Mouse (Mus musculus) heart, postnatal 25 days (tissue): Measurements from ENCODE around the gene Exoc3l2. TPM values are rescaled to one million over a fixed set of nuclear protein-coding genes. Genes with fewer than 3 reads are reported as not detected.

Source experiments
- total RNA-seq, 2 experiments: library from RNA; stranded (reverse); gene quantifications; 2 replicates each; pipeline ENCODE4 v1.2.3; 2021

Exoc3l2 gene
- total RNA-seq, 2 experiments from 2014 or later = 1.2 to 1.3 TPM

Other genes starting within 250 kb of the Exoc3l2 start
- gene Opa3, start 235.0 kb upstream of the Exoc3l2 start, total RNA-seq = 10 to 100 TPM; 57.6 to 59.3 TPM
- 10 to 100 TPM; 35.7 to 39.4 TPM for gene Vasp, start 191.5 kb upstream of the Exoc3l2 start, total RNA-seq
- not detected for gene Ppm1n, start 183.3 kb upstream of the Exoc3l2 start, total RNA-seq
- 100 to 1,000 TPM; 124 to 136 TPM for gene Rtn2, start 180.7 kb upstream of the Exoc3l2 start, total RNA-seq
- under 1 TPM; 0.59 to 0.81 TPM for gene Fosb, start 153.3 kb upstream of the Exoc3l2 start, total RNA-seq
- 10 to 100 TPM; 40.7 to 45.1 TPM for gene Ercc1, start 118.6 kb upstream of the Exoc3l2 start, total RNA-seq
- gene Cd3eap, start 103.8 kb upstream of the Exoc3l2 start, total RNA-seq = 1 to 10 TPM; 9.1 to 9.7 TPM
- gene Ppp1r13l, start 103.6 kb upstream of the Exoc3l2 start, total RNA-seq = 10 to 100 TPM; 36.5 to 40.5 TPM
- gene Ercc2, start 81.3 kb upstream of the Exoc3l2 start, total RNA-seq = 10 to 100 TPM; 10.8 to 12.6 TPM
- under 1 TPM; 0.23 to 0.31 TPM for gene Klc3, start 59.2 kb upstream of the Exoc3l2 start, total RNA-seq
- 1,000 to 10,000 TPM; 4,463 to 5,048 TPM for gene Ckm, start 58.6 kb upstream of the Exoc3l2 start, total RNA-seq
- 10 to 100 TPM; 22.3 to 24.3 TPM for gene Mark4, start 4.5 kb upstream of the Exoc3l2 start, total RNA-seq
- 1 to 10 TPM; 2.3 to 2.4 TPM for gene Bloc1s3, start 45.0 kb downstream of the Exoc3l2 start, total RNA-seq
- gene Trappc6a, start 45.1 kb downstream of the Exoc3l2 start, total RNA-seq = 10 to 100 TPM; 35.6 to 35.9 TPM
- not detected for gene Nkpd1, start 54.5 kb downstream of the Exoc3l2 start, total RNA-seq
- 10 to 100 TPM; 48.0 to 52.3 TPM for gene Ppp1r37, start 99.7 kb downstream of the Exoc3l2 start, total RNA-seq
- under 1 TPM; 0.28 to 0.49 TPM for gene Zfp296, start 114.0 kb downstream of the Exoc3l2 start, total RNA-seq
- 10 to 100 TPM; 44.6 to 45.6 TPM for gene Gemin7, start 114.3 kb downstream of the Exoc3l2 start, total RNA-seq
- 10 to 100 TPM; 14.5 to 20.5 TPM for gene Clasrp, start 141.2 kb downstream of the Exoc3l2 start, total RNA-seq
- 1 to 10 TPM; 7.3 to 7.6 TPM for gene Relb, start 166.1 kb downstream of the Exoc3l2 start, total RNA-seq
- 10 to 100 TPM; 65.6 to 72.3 TPM for gene Clptm1, start 201.7 kb downstream of the Exoc3l2 start, total RNA-seq
- not detected for gene Apoc2, start 214.6 kb downstream of the Exoc3l2 start, total RNA-seq
- gene Gm44805, start 218.1 kb downstream of the Exoc3l2 start, total RNA-seq = not detected
- not detected for gene Apoc4, start 218.1 kb downstream of the Exoc3l2 start, total RNA-seq
- gene Apoc1, start 229.3 kb downstream of the Exoc3l2 start, total RNA-seq = 1 to 10 TPM; 1.4 to 2.2 TPM
- gene Apoe, start 235.9 kb downstream of the Exoc3l2 start, total RNA-seq = 100 to 1,000 TPM; 309 to 319 TPM